Mouse (Mus musculus): Measurements from ENCODE around the gene Nfyb. TPM values are rescaled to one million over a fixed set of nuclear protein-coding genes. Genes with fewer than 3 reads are reported as not detected.
A peak's percentile ranks its signal among the peaks of the same experiment; 100 is the strongest.

Gene Nfyb
- polyA plus RNA-seq, 1 experiment from 2014 or later = 21.5 TPM

- TF ChIP-seq CTCF (IDR thresholded peaks at IDR 0.05) = no peak
- no peak for TF ChIP-seq EP300 (IDR thresholded peaks at IDR 0.05)
- H3K9ac ChIP-seq (replicated peaks; ENCODE audit: low read depth) = no peak overlapping the region
- peaks cover 14% of the 10 kb centered on the region; the same call in 1 of the 2 replicates for H3K4me1 ChIP-seq (ENCODE audit: insufficient read depth, low read depth, low read length)
- no peak overlapping the region for H3K4me3 ChIP-seq (ENCODE audit: low read depth, low read length)
- 49% methylated on average over 9 of the region's 9 CpGs for WGBS
- H3K9me3 ChIP-seq (ENCODE audit: low read length) = no peaks in the 10 kb centered on the region
- DNase-seq (ENCODE audit: low spot score) (peak; percentile 65), ATAC-seq (no peak)
- H3K27me3 ChIP-seq (replicated peaks; ENCODE audit: insufficient read depth, low read length) = no peaks in the 10 kb centered on the region
- H3K36me3 ChIP-seq (ENCODE audit: insufficient read depth, low read length) = no peaks in the 10 kb centered on the region; the same call in 1 of the 2 replicates
- peak overlapping the region; percentile 6; the same call in 1 of the 2 replicates for H3K27ac ChIP-seq (ENCODE audit: low read length)
- H3K4me2 ChIP-seq (replicated peaks; ENCODE audit: low read depth, low read length) = no peak overlapping the region
Measured at GRCm38 (mm10) chr10:82761037-82761811, 2.7 kb downstream of the Nfyb start.

GRCm38 (mm10) chr10:82759706-82760105, 4.2 kb downstream of the Nfyb start:
- WGBS = 92% methylated on average over 5 of the region's 5 CpGs
- Histone ChIP-seq H3K4me2 (replicated peaks; ENCODE audit: low read depth, low read length) (no peak overlapping the region), H3K9me3 (ENCODE audit: low read length) (no peaks in the 10 kb centered on the region), H3K9ac (replicated peaks; ENCODE audit: low read depth) (no peak overlapping the region), H3K27ac (ENCODE audit: low read length) (no peak overlapping the region), H3K4me3 (ENCODE audit: low read depth, low read length) (no peak overlapping the region), H3K36me3 (ENCODE audit: insufficient read depth, low read length) (peaks cover 9% of the 10 kb centered on the region; the same call in 1 of the 2 replicates), H3K27me3 (replicated peaks; ENCODE audit: insufficient read depth, low read length) (no peaks in the 10 kb centered on the region), H3K4me1 (ENCODE audit: insufficient read depth, low read depth, low read length) (peaks cover 14% of the 10 kb centered on the region; the same call in 1 of the 2 replicates)
- DNase-seq (ENCODE audit: low spot score) (no peak), ATAC-seq (no peak)
- no peak for TF ChIP-seq CTCF (IDR thresholded peaks at IDR 0.05)
- TF ChIP-seq EP300 (IDR thresholded peaks at IDR 0.05) = no peak

DNA sequence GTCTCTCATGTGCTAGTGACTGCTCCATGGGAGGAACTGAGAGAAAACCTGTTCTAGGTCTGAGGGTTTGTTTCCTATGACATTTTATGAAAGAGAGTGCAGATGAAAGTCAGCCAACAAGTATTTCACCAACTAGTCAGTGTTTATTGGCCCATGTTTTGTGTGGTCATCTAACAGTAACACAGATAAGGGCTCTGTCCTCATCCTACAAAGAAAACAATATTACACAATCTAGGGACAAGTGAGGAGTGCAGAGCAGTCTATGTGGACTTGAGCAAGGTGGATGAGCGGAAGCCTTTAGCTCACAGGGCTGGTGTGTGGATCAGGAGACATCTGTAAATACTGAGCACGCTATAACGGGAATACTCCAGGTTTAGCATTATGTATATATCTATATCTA, 5.1 kb downstream of the Nfyb start:
- no peak overlapping the region for H3K9ac ChIP-seq (replicated peaks; ENCODE audit: low read depth)
- no peak for TF ChIP-seq EP300 (IDR thresholded peaks at IDR 0.05)
- ATAC-seq (no peak), DNase-seq (ENCODE audit: low spot score) (peak; percentile 45)
- no peaks in the 10 kb centered on the region for H3K9me3 ChIP-seq (ENCODE audit: low read length)
- no peak overlapping the region for H3K27ac ChIP-seq (ENCODE audit: low read length)
- peaks cover 9% of the 10 kb centered on the region; the same call in 1 of the 2 replicates for H3K36me3 ChIP-seq (ENCODE audit: insufficient read depth, low read length)
- peaks cover 9% of the 10 kb centered on the region; the same call in 1 of the 2 replicates for H3K4me1 ChIP-seq (ENCODE audit: insufficient read depth, low read depth, low read length)
- no peaks in the 10 kb centered on the region for H3K27me3 ChIP-seq (replicated peaks; ENCODE audit: insufficient read depth, low read length)
- WGBS = 93% methylated on average over 3 of the region's 3 CpGs
- H3K4me3 ChIP-seq (ENCODE audit: low read depth, low read length) = no peak overlapping the region
- H3K4me2 ChIP-seq (replicated peaks; ENCODE audit: low read depth, low read length) = no peak overlapping the region

- peaks cover 9% of the 10 kb centered on the region; the same call in 1 of the 2 replicates for H3K4me1 ChIP-seq (ENCODE audit: insufficient read depth, low read depth, low read length)
- H3K27me3 ChIP-seq (replicated peaks; ENCODE audit: insufficient read depth, low read length) = no peaks in the 10 kb centered on the region
- no peak overlapping the region for H3K27ac ChIP-seq (ENCODE audit: low read length)
- H3K36me3 ChIP-seq (ENCODE audit: insufficient read depth, low read length) = peaks cover 9% of the 10 kb centered on the region; the same call in 1 of the 2 replicates
- H3K4me3 ChIP-seq (ENCODE audit: low read depth, low read length) = no peak overlapping the region
- no peak overlapping the region for H3K4me2 ChIP-seq (replicated peaks; ENCODE audit: low read depth, low read length)
- TF ChIP-seq EP300 (IDR thresholded peaks at IDR 0.05) (no peak), CTCF (IDR thresholded peaks at IDR 0.05) (no peak)
- ATAC-seq (no peak), DNase-seq (ENCODE audit: low spot score) (no peak)
- H3K9me3 ChIP-seq (ENCODE audit: low read length) = no peaks in the 10 kb centered on the region
- 84% methylated on average over 6 of the region's 6 CpGs for WGBS
- H3K9ac ChIP-seq (replicated peaks; ENCODE audit: low read depth) = no peak overlapping the region
Measured at GRCm38 (mm10) chr10:82758368-82758767, 5.6 kb downstream of the Nfyb start.

GRCm38 (mm10) chr10:82757341-82757740, 6.6 kb downstream of the Nfyb start:
- ATAC-seq (no peak), DNase-seq (ENCODE audit: low spot score) (no peak)
- Histone ChIP-seq H3K9ac (replicated peaks; ENCODE audit: low read depth) (no peak overlapping the region), H3K27me3 (replicated peaks; ENCODE audit: insufficient read depth, low read length) (no peaks in the 10 kb centered on the region), H3K4me2 (replicated peaks; ENCODE audit: low read depth, low read length) (no peak overlapping the region), H3K27ac (ENCODE audit: low read length) (no peak overlapping the region), H3K9me3 (ENCODE audit: low read length) (no peaks in the 10 kb centered on the region), H3K4me1 (ENCODE audit: insufficient read depth, low read depth, low read length) (peaks cover 3% of the 10 kb centered on the region; the same call in 1 of the 2 replicates), H3K36me3 (ENCODE audit: insufficient read depth, low read length) (peaks cover 9% of the 10 kb centered on the region; the same call in 1 of the 2 replicates), H3K4me3 (ENCODE audit: low read depth, low read length) (no peak overlapping the region)
- no peak for TF ChIP-seq EP300 (IDR thresholded peaks at IDR 0.05)
- TF ChIP-seq CTCF (IDR thresholded peaks at IDR 0.05) = no peak
- WGBS = 83% methylated on average over 9 of the region's 9 CpGs

DNA sequence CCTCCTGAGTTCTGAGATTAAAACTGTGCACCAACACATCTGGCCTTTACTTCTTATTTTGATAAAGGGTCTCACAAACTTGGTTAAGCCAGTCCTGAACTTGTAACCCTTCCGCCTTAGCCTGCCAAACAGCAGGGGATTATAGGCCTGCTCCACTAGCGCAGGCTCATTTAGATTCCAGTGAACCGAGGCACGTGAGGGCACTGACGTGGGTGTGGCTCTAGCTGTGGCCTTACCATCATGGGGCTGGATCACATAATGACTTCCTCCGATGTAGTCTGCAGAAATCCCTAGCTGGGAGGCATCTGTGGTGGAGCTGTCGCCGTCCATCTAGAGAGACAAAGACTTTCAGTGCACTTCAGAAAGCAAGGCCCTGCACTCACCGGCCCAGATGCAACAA, 7.5 kb downstream of the Nfyb start:
- Histone ChIP-seq H3K27ac (ENCODE audit: low read length) (no peak overlapping the region), H3K27me3 (replicated peaks; ENCODE audit: insufficient read depth, low read length) (no peaks in the 10 kb centered on the region), H3K4me1 (ENCODE audit: insufficient read depth, low read depth, low read length) (no peaks in the 10 kb centered on the region), H3K4me3 (ENCODE audit: low read depth, low read length) (no peak overlapping the region), H3K9ac (replicated peaks; ENCODE audit: low read depth) (no peak overlapping the region), H3K36me3 (ENCODE audit: insufficient read depth, low read length) (peaks cover 17% of the 10 kb centered on the region; the same call in 1 of the 2 replicates), H3K9me3 (ENCODE audit: low read length) (no peaks in the 10 kb centered on the region), H3K4me2 (replicated peaks; ENCODE audit: low read depth, low read length) (no peak overlapping the region)
- TF ChIP-seq CTCF (IDR thresholded peaks at IDR 0.05) (no peak), EP300 (IDR thresholded peaks at IDR 0.05) (no peak)
- no peak for ATAC-seq
- no peak for DNase-seq (ENCODE audit: low spot score)
- 95% methylated on average over 9 of the region's 9 CpGs for WGBS

Measured in lung, postnatal 0 days (tissue).